Mouse (Mus musculus) spleen, adult 2 months (tissue): ENCODE results near the gene Mccc2. TPM values are rescaled to one million over a fixed set of nuclear protein-coding genes. Genes with fewer than 3 reads are reported as not detected.

ENCODE experiments used
- DNase-seq, 2 experiments: peaks; one replicate each; pipeline versions ENCODE4 v3.0.0 to v3.0.0-alpha.2; 2012 to 2021; ENCODE audit warnings: low spot score in 2 of 2, low read depth in 1 of 2
- H3K27ac ChIP-seq: fragments of 200-500 bp; 2 replicates; pipeline ENCODE4 v1.5.1; 2012; ENCODE audit warnings: low read length, inconsistent platforms; ENCODE audit not compliant: insufficient read depth
- H3K27me3 ChIP-seq: fragments of 200-500 bp; 2 replicates; pipeline ENCODE4 v1.6.1; 2012; ENCODE audit warnings: mild to moderate bottlenecking, moderate library complexity, low read length, inconsistent platforms; ENCODE audit not compliant: control insufficient read depth, insufficient read depth
- H3K36me3 ChIP-seq: fragments of 200-500 bp; 2 replicates; pipeline ENCODE4 v1.6.1; 2012; ENCODE audit warnings: mild to moderate bottlenecking, low read length, inconsistent platforms; ENCODE audit not compliant: control insufficient read depth, insufficient read depth
- H3K4me1 ChIP-seq: fragments of 200-500 bp; 2 replicates; pipeline ENCODE4 v1.6.1; 2011; ENCODE audit warnings: inconsistent platforms; ENCODE audit not compliant: control insufficient read depth, insufficient read depth, insufficient read length
- H3K4me3 ChIP-seq: fragments of 200-500 bp; 2 replicates; pipeline ENCODE4 v1.5.1; 2011; ENCODE audit warnings: mild to moderate bottlenecking, inconsistent platforms; ENCODE audit not compliant: insufficient read depth, insufficient read length; ENCODE audit errors: extremely low read depth
- CTCF ChIP-seq: fragments of 200-500 bp; IDR thresholded peaks from 2 replicates; pipeline ENCODE4 v1.5.1; 2011; ENCODE audit warnings: mild to moderate bottlenecking, inconsistent platforms; ENCODE audit not compliant: insufficient read depth, insufficient read length, insufficient replicate concordance; ENCODE audit errors: extremely low read depth
- POLR2A ChIP-seq: fragments of 200-500 bp; IDR thresholded peaks from 2 replicates; pipeline ENCODE4 v1.6.1; 2011; ENCODE audit warnings: low read depth, low read length, inconsistent platforms
- WGBS: fragments of 180-500 bp; shearing (Covaris S2); methylation state at CpG from one replicate; pipeline ENCODE4 v1.1.7; 2018; 5-methylcytosine and 5-hydroxymethylcytosine counted together
- polyA plus RNA-seq: library from polyadenylated mRNA; depleted of rRNA; stranded (reverse); fragments of >200 nt; gene quantifications from 2 replicates; pipeline ENCODE4 v1.2.3, GENCODE M21; 2012; rRNA removed

Gene Mccc2
- polyA plus RNA-seq, 1 experiment: 6.8 TPM

DNA sequence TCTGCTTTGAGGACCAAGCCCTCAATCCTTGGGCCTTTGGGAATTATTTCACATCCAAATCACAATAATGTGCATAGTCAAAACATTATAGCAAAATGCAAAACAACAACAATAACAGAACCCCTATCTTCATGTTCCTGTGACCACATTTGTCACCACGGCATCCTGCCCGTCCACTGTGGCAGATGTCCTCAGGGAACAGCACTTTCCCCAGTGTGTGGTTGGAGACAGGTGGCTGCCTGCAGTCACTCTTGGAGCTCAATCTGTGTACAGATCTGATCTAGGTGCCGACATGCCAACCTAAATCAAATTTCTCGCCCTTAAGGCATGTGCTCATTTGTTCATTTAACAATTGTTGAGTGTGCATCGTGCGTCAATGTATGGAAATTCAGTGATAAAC, 83.9 kb downstream of the Mccc2 start:
- no peaks in the 10 kb centered on the region for H3K27me3 ChIP-seq
- peaks cover 4% of the 10 kb centered on the region; the same call in 1 of the 2 replicates for H3K4me1 ChIP-seq
- WGBS: 74% methylated on average over 6 of the region's 6 CpGs
- H3K36me3 ChIP-seq: no peaks in the 10 kb centered on the region
- H3K27ac ChIP-seq: no peak overlapping the region
- no peak overlapping the region for H3K4me3 ChIP-seq
- DNase-seq: no peak
- no peak for TF ChIP-seq CTCF
- no peak for TF ChIP-seq POLR2A

DNA sequence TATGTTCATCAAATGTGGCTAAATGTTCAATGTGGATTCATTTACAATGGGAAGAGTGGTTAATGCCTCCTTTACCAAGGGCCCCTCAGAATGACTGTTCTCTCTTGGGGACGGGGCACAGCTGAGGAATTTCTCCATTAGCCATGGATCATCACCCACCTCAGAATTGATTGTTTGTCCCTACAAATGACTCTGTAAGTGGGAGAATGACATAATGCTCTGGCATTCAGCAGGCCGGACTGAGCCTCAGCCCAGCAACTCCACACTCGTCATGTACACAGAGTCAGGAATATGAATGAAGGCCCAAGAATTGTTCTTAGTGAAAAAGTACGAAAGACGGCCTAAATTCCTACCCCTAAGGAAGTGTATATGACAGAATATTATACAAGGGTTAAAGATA, 89.2 kb downstream of the Mccc2 start:
- TF ChIP-seq CTCF: no peak
- no peak for TF ChIP-seq POLR2A
- Histone ChIP-seq H3K27ac (no peak overlapping the region), H3K4me3 (no peak overlapping the region), H3K36me3 (no peaks in the 10 kb centered on the region), H3K27me3 (no peaks in the 10 kb centered on the region), H3K4me1 (no peaks in the 10 kb centered on the region)
- WGBS: 88% methylated on average over 5 of the region's 5 CpGs
- DNase-seq: no peak

DNA sequence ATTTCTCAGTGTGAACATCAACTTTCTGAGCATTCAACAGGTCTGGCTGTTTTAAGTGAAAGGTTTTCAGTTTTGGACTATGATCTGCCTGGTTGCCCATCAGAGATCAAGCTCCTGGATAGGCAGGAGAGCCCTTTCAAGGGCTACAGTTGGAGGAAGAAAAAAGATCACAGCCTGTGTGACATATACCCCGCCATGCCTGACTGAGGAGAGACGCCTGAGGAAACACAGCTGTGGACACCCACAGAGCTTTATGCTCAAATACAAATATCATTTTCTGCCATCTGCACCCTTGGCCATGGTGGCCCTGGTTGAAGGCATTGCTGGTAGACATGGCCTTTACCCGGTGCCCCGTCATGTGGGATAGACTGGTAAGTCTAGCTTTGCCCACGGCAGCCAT, 99.8 kb downstream of the Mccc2 start:
- TF ChIP-seq CTCF: no peak
- no peak for TF ChIP-seq POLR2A
- Histone ChIP-seq H3K27ac (no peak overlapping the region), H3K4me1 (no peaks in the 10 kb centered on the region; the same call in 1 of the 2 replicates), H3K4me3 (no peak overlapping the region), H3K27me3 (no peaks in the 10 kb centered on the region), H3K36me3 (no peaks in the 10 kb centered on the region)
- no peak for DNase-seq
- WGBS: 42% methylated on average over 5 of the region's 5 CpGs

DNA sequence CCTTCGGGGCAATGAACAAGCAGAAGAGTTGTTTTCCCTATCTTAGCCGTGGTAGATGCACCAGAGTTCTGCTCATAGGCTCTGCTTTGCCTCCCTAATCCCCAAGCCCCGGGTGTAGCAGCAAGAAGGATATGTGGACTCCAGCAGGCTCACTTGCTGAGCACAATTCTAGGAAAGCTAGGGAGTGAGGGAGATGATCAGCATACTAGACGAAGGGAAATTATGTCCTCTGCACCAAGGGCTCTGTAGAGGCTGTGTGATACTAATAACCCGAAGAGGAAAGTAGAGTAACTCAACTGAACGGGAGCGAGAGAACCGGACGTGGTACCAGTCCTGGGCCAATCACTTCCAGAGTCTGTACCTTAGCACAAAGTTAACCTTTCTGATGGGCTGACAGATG, 114.5 kb downstream of the Mccc2 start, which contains the start of gene Cartpt:
Cartpt (minus strand) TSS at position 127 of the 400 bp plus-strand sequence.
- no peaks in the 10 kb centered on the region for H3K4me1 ChIP-seq
- 46% methylated on average over 9 of the region's 9 CpGs for WGBS
- DNase-seq: no peak
- no peaks in the 10 kb centered on the region for H3K36me3 ChIP-seq
- peaks cover 10% of the 10 kb centered on the region for H3K27me3 ChIP-seq
- H3K4me3 ChIP-seq: no peak within 1 kb of the TSS
- no peak for TF ChIP-seq CTCF
- no peak for TF ChIP-seq POLR2A
- no peak within 1 kb of the TSS for H3K27ac ChIP-seq

DNA sequence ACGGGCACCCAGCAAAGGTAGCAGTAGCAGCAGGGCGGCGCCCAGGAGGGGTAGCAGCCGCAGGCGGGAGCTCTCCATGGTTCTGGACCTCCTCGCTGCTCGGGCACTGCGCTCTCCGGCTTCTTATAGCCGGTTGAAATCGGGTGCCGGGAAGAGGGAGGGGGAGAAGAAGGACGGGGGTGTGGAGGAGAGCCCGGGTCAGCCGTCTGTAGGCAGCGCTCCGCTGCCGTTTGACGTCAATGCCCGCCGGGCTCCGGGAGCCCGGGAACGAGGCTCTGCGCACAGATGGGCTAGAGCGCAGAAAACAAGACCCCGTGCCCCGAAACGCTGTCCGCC, 114.9 kb downstream of the Mccc2 start:
- Histone ChIP-seq H3K4me3 (no peak overlapping the region), H3K27ac (no peak overlapping the region), H3K4me1 (no peaks in the 10 kb centered on the region), H3K36me3 (no peaks in the 10 kb centered on the region), H3K27me3 (peaks cover 10% of the 10 kb centered on the region)
- peak in 1 of 2 experiments; percentile 27 for DNase-seq
- no peak for TF ChIP-seq CTCF
- no peak for TF ChIP-seq POLR2A
- WGBS: 7% methylated on average over 30 of the region's 30 CpGs

DNA sequence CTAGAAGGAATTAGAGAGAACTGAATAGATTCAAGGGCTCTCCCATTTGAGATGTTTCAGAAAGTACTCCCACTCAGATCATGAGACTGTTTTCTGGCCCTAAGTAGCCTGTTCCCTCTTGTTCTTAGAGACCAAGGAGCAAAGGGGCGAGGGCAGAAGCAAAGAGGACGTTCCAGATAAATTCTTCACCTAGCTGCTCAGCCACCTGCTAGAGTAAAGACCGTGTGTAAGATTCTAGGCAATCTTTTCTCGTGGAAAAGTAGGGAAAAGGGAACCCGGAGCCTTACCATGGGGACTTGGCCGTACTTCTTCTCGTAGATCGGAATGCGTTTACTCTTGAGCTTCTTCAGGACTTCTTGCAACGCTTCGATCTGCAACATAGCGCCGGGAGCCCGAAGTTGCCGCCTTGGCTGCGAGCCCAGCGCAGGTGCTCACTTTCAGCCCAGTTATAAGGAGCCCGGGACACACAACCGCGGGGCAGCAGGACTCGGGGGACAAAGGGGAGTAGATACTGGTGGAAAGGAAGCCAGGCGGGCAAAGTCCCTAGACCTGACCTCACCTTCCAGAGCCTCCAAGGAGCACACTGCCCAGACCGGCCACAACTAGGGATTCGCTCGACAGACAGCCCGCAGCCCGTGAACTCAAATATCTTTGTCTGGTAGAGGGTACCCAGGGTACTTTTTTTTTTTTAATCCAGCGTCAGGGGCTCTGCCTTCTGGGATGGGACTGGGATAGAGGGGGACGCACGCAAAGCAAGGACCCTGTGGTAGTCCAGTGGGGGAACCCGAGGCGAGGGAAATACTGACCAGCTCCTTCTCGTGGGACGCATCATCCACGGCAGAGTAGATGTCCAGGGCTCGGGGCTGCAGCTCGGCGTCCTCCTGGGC, 115.5 kb downstream of the Mccc2 start:
- no peaks in the 10 kb centered on the region for H3K36me3 ChIP-seq
- H3K27ac ChIP-seq: no peak overlapping the region
- TF ChIP-seq POLR2A (no peak), CTCF (no peak)
- H3K4me3 ChIP-seq: no peak overlapping the region
- H3K4me1 ChIP-seq: no peaks in the 10 kb centered on the region
- H3K27me3 ChIP-seq: peaks cover 10% of the 10 kb centered on the region
- 13% methylated on average over 38 of the region's 38 CpGs for WGBS
- DNase-seq: no peak

DNA sequence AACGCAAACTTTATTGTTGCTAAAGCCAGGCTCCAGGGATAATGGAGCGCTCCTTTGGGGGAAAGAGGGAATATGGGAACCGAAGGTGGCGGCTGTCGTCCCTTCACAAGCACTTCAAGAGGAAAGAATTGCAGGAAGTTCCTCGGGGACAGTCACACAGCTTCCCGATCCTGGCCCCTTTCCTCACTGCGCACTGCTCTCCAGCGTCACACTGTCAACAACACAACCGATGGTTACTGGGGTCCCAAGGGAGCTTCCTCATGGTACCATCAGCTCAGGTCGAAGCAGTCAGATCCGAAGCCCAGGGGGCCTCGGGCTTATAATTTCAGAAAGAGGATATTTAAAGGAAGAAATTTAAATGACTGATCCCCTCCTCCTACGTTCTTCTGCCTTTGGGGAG, 116.6 kb downstream of the Mccc2 start:
- no peak for DNase-seq
- WGBS: 16% methylated on average over 14 of the region's 14 CpGs
- Histone ChIP-seq H3K27ac (no peak overlapping the region), H3K27me3 (peaks cover 10% of the 10 kb centered on the region), H3K4me3 (no peak overlapping the region), H3K4me1 (no peaks in the 10 kb centered on the region), H3K36me3 (no peaks in the 10 kb centered on the region)
- TF ChIP-seq POLR2A (no peak), CTCF (no peak)

Other genes starting within 250 kb of the Mccc2 start
- not detected in 2 replicates for gene Cartpt, start 114.5 kb downstream of the Mccc2 start, polyA plus RNA-seq
- 1.5 and 1.9 TPM in 2 replicates for gene Bdp1, start 88.4 kb upstream of the Mccc2 start, polyA plus RNA-seq
- 1.9 and 2.1 TPM in 2 replicates for gene Serf1, start 92.4 kb upstream of the Mccc2 start, polyA plus RNA-seq
- gene Smn1, start 109.2 kb upstream of the Mccc2 start, polyA plus RNA-seq: 12.0 and 12.9 TPM in 2 replicates
- 2.9 and 3.2 TPM in 2 replicates for gene Naip2, start 186.5 kb upstream of the Mccc2 start, polyA plus RNA-seq
- 3.7 and 4.2 TPM in 2 replicates for gene Naip5, start 230.7 kb upstream of the Mccc2 start, polyA plus RNA-seq